Mouse (Mus musculus) layer of hippocampus, postnatal 36 days (tissue): ENCODE results near the gene Irgq. TPM values are rescaled to one million over a fixed set of nuclear protein-coding genes. Genes with fewer than 3 reads are reported as not detected.

Source experiments
- total RNA-seq, 2 experiments: library from RNA; stranded (reverse); gene quantifications; 2 replicates each; pipeline ENCODE4 v1.2.3; 2021

Irgq gene
- total RNA-seq, 2 experiments from 2014 or later, result 67.7 to 69.6 TPM

Other genes with a start within 250 kb of the Irgq start
- gene Zfp61, start 229.5 kb upstream of the Irgq start, total RNA-seq, result 10 to 100 TPM; 23.6 to 25.6 TPM
- gene Zfp94, start 214.0 kb upstream of the Irgq start, total RNA-seq, result 10 to 100 TPM; 12.2 to 14.8 TPM
- gene Tescl, start 196.8 kb upstream of the Irgq start, total RNA-seq, result not detected
- not detected for gene Lypd5, start 181.5 kb upstream of the Irgq start, total RNA-seq
- gene Kcnn4, start 160.4 kb upstream of the Irgq start, total RNA-seq, result under 1 TPM; 0.17 to 0.48 TPM
- 10 to 100 TPM; 33.8 to 39.0 TPM for gene Smg9, start 131.1 kb upstream of the Irgq start, total RNA-seq
- not detected for gene Irgc1, start 78.4 kb upstream of the Irgq start, total RNA-seq
- under 1 TPM in 1 of 2 experiments, not detected in 1; 0.68 TPM for gene Plaur, start 68.2 kb upstream of the Irgq start, total RNA-seq
- 100 to 1,000 TPM; 137 to 142 TPM for gene Cadm4, start 48.7 kb upstream of the Irgq start, total RNA-seq
- 10 to 100 TPM; 36.2 to 42.1 TPM for gene Zfp428, start 23.7 kb upstream of the Irgq start, total RNA-seq
- gene AC161166.1, start 18.2 kb upstream of the Irgq start, total RNA-seq, result not detected
- gene Pinlyp, start 15.4 kb downstream of the Irgq start, total RNA-seq, result not detected
- 10 to 100 TPM; 34.2 to 37.7 TPM for gene Xrcc1, start 15.6 kb downstream of the Irgq start, total RNA-seq
- gene Ethe1, start 56.9 kb downstream of the Irgq start, total RNA-seq, result 10 to 100 TPM in 1 of 2 experiments, 1 to 10 TPM in 1; 10.0 to 12.0 TPM
- gene Zfp575, start 57.0 kb downstream of the Irgq start, total RNA-seq, result 1 to 10 TPM; 4.7 to 5.7 TPM
- gene Phldb3, start 80.1 kb downstream of the Irgq start, total RNA-seq, result under 1 TPM in 1 of 2 experiments, not detected in 1; 0.30 TPM
- gene Lypd3, start 105.9 kb downstream of the Irgq start, total RNA-seq, result under 1 TPM; 0.40 to 0.68 TPM
- not detected for gene Tex101, start 146.0 kb downstream of the Irgq start, total RNA-seq
- gene BC049730, start 178.6 kb downstream of the Irgq start, total RNA-seq, result not detected
- not detected for gene Gm4763, start 196.2 kb downstream of the Irgq start, total RNA-seq
- not detected for gene Cd177, start 229.6 kb downstream of the Irgq start, total RNA-seq
- not detected for gene Ceacam10, start 246.5 kb downstream of the Irgq start, total RNA-seq